Mouse (Mus musculus) C2C12 (cell line): ENCODE measurements around the gene Dis3.

Experiments used
- CTCF ChIP-seq: IDR thresholded peaks from one replicate; pipeline ENCODE4 v1.5.1; 2011; ENCODE audit not compliant: control insufficient read depth, insufficient read depth, insufficient read length
- MAX ChIP-seq: IDR thresholded peaks from one replicate; pipeline ENCODE4 v1.6.1; 2011; ENCODE audit warnings: mild to moderate bottlenecking, control low read depth

DNA sequence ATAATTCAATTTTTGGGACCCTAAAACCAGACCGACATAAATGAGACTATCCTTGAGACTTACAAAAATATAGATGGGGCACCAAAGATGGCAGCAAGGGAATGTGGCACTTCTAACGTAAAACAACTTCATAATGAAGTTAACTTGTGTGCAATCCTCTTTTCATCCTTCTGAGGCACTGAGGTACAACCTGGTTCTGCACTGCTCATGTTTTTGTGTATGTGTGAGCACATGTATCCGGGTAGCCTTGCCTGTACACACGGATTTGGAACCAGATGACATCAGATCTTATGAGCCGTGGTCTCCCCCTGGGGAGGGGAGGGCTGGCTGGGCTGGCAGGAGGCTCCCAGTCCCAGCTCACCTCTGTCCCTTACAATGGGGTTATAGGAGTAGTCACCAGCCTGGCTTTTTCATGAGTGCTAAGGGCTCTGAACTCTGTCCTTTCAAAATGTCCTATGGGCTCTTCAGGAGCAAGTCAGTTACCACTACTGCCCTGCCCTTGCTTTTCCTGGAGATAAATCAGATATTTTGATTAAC is 68.2 kb downstream of the Dis3 start:
- no peak for TF ChIP-seq CTCF
- TF ChIP-seq MAX: no peak
